Mouse (Mus musculus): ENCODE measurements around the gene Fam3c. TPM values are rescaled to one million over a fixed set of nuclear protein-coding genes. Genes with fewer than 3 reads are reported as not detected.

The Fam3c gene
- polyA plus RNA-seq, 2 experiments, result 4.7 to 13.3 TPM

GRCm38 (mm10) chr6:22343706-22344105 lies 12.3 kb downstream of the Fam3c start:
- DNase-seq (ENCODE audit: low read depth in 3 of 3, low spot score in 3 of 3), result no peak
- Histone ChIP-seq H3K4me3 (ENCODE audit: insufficient read depth in 1 of 2, low read depth in 2 of 2, low read length in 2 of 2) (no peak overlapping the region), H3K27ac (no peak overlapping the region), H3K27me3 (ENCODE audit: control insufficient read depth, insufficient read depth, low read length) (no peaks in the 10 kb centered on the region), H3K9ac (replicated peaks) (no peak overlapping the region), H3K36me3 (replicated peaks; ENCODE audit: control insufficient read depth, insufficient read depth, low read depth) (no peaks in the 10 kb centered on the region), H3K4me2 (ENCODE audit: low read depth) (no peak overlapping the region), H3K4me1 (replicated peaks; ENCODE audit: control insufficient read depth in 2 of 2, insufficient read depth in 2 of 2, low read length in 1 of 2) (peaks cover 0 to 17% of the 10 kb centered on the region in 2 experiments; a peak in 3 of 4 replicates), H3K9me3 (ENCODE audit: control insufficient read depth, low read length) (no peaks in the 10 kb centered on the region)
- 67% methylated on average over 6 of the region's 6 CpGs for WGBS (ENCODE audit: insufficient replicate concordance)
- TF ChIP-seq CTCF (IDR thresholded peaks at IDR 0.05; ENCODE audit: low read depth) (no peak), EP300 (IDR thresholded peaks at IDR 0.05; ENCODE audit: low read depth) (no peak)
- ATAC-seq (ENCODE audit: insufficient read depth), result no peak

- ATAC-seq (ENCODE audit: insufficient read depth) (no peak), DNase-seq (ENCODE audit: low read depth in 3 of 3, low spot score in 3 of 3) (no peak)
- H3K9ac ChIP-seq (replicated peaks), result no peak overlapping the region
- no peaks in the 10 kb centered on the region for H3K27me3 ChIP-seq (ENCODE audit: control insufficient read depth, insufficient read depth, low read length)
- H3K27ac ChIP-seq, result no peak overlapping the region
- no peaks in the 10 kb centered on the region for H3K9me3 ChIP-seq (ENCODE audit: control insufficient read depth, low read length)
- WGBS (ENCODE audit: insufficient replicate concordance), result 67% methylated on average over 3 of the region's 3 CpGs
- H3K4me3 ChIP-seq (ENCODE audit: insufficient read depth in 1 of 2, low read depth in 2 of 2, low read length in 2 of 2), result no peak overlapping the region
- peaks cover 0 to 17% of the 10 kb centered on the region in 2 experiments; a peak in 3 of 4 replicates for H3K4me1 ChIP-seq (replicated peaks; ENCODE audit: control insufficient read depth in 2 of 2, insufficient read depth in 2 of 2, low read length in 1 of 2)
- no peak overlapping the region for H3K4me2 ChIP-seq (ENCODE audit: low read depth)
- no peaks in the 10 kb centered on the region for H3K36me3 ChIP-seq (replicated peaks; ENCODE audit: control insufficient read depth, insufficient read depth, low read depth)
- TF ChIP-seq CTCF (IDR thresholded peaks at IDR 0.05; ENCODE audit: low read depth) (no peak), EP300 (IDR thresholded peaks at IDR 0.05; ENCODE audit: low read depth) (no peak)
Measured at GRCm38 (mm10) chr6:22343292-22343691, 12.8 kb downstream of the Fam3c start.

GRCm38 (mm10) chr6:22340779-22341178 lies 15.3 kb downstream of the Fam3c start:
- ATAC-seq (ENCODE audit: insufficient read depth), result no peak
- WGBS (ENCODE audit: insufficient replicate concordance), result 85% methylated on average over 14 of the region's 14 CpGs
- Histone ChIP-seq H3K4me2 (ENCODE audit: low read depth) (no peak overlapping the region), H3K4me1 (replicated peaks; ENCODE audit: control insufficient read depth in 2 of 2, insufficient read depth in 2 of 2, low read length in 1 of 2) (peaks cover 0 to 17% of the 10 kb centered on the region in 2 experiments; a peak in 3 of 4 replicates), H3K9ac (replicated peaks) (no peak overlapping the region), H3K27me3 (ENCODE audit: control insufficient read depth, insufficient read depth, low read length) (no peaks in the 10 kb centered on the region), H3K27ac (no peak overlapping the region), H3K36me3 (replicated peaks; ENCODE audit: control insufficient read depth, insufficient read depth, low read depth) (no peaks in the 10 kb centered on the region), H3K4me3 (ENCODE audit: insufficient read depth in 1 of 2, low read depth in 2 of 2, low read length in 2 of 2) (no peak overlapping the region), H3K9me3 (ENCODE audit: control insufficient read depth, low read length) (no peaks in the 10 kb centered on the region)
- TF ChIP-seq CTCF (IDR thresholded peaks at IDR 0.05; ENCODE audit: low read depth) (no peak), EP300 (IDR thresholded peaks at IDR 0.05; ENCODE audit: low read depth) (no peak)
- DNase-seq (ENCODE audit: low read depth in 3 of 3, low spot score in 3 of 3), result no peak

- peaks cover 0 to 16% of the 10 kb centered on the region in 2 experiments; a peak in 3 of 4 replicates for H3K4me1 ChIP-seq (replicated peaks; ENCODE audit: control insufficient read depth in 2 of 2, insufficient read depth in 2 of 2, low read length in 1 of 2)
- H3K9me3 ChIP-seq (ENCODE audit: control insufficient read depth, low read length), result no peaks in the 10 kb centered on the region
- no peak overlapping the region for H3K27ac ChIP-seq
- ATAC-seq (ENCODE audit: insufficient read depth) (peak; percentile 70), DNase-seq (ENCODE audit: low read depth in 3 of 3, low spot score in 3 of 3) (peak in 1 of 3 experiments; percentile 26)
- no peaks in the 10 kb centered on the region for H3K36me3 ChIP-seq (replicated peaks; ENCODE audit: control insufficient read depth, insufficient read depth, low read depth)
- no peaks in the 10 kb centered on the region for H3K27me3 ChIP-seq (ENCODE audit: control insufficient read depth, insufficient read depth, low read length)
- H3K4me2 ChIP-seq (ENCODE audit: low read depth), result no peak overlapping the region
- 55% methylated on average over 15 of the region's 15 CpGs for WGBS (ENCODE audit: insufficient replicate concordance)
- TF ChIP-seq CTCF (IDR thresholded peaks at IDR 0.05; ENCODE audit: low read depth), result no peak
- TF ChIP-seq EP300 (IDR thresholded peaks at IDR 0.05; ENCODE audit: low read depth), result no peak
- H3K4me3 ChIP-seq (ENCODE audit: insufficient read depth in 1 of 2, low read depth in 2 of 2, low read length in 2 of 2), result no peak overlapping the region
- no peak overlapping the region for H3K9ac ChIP-seq (replicated peaks)
Measured at GRCm38 (mm10) chr6:22339763-22340542, 16.1 kb downstream of the Fam3c start.

GRCm38 (mm10) chr6:22332548-22332947 lies 23.5 kb downstream of the Fam3c start:
- no peaks in the 10 kb centered on the region for H3K27me3 ChIP-seq (ENCODE audit: control insufficient read depth, insufficient read depth, low read length)
- H3K27ac ChIP-seq, result no peak overlapping the region
- no peak for DNase-seq (ENCODE audit: low read depth in 3 of 3, low spot score in 3 of 3)
- H3K4me3 ChIP-seq (ENCODE audit: insufficient read depth in 1 of 2, low read depth in 2 of 2, low read length in 2 of 2), result no peak overlapping the region
- H3K9me3 ChIP-seq (ENCODE audit: control insufficient read depth, low read length), result no peaks in the 10 kb centered on the region
- 82% methylated on average over 2 of the region's 2 CpGs for WGBS (ENCODE audit: insufficient replicate concordance)
- H3K9ac ChIP-seq (replicated peaks), result no peak overlapping the region
- no peak for TF ChIP-seq CTCF (IDR thresholded peaks at IDR 0.05; ENCODE audit: low read depth)
- TF ChIP-seq EP300 (IDR thresholded peaks at IDR 0.05; ENCODE audit: low read depth), result no peak
- no peaks in the 10 kb centered on the region for H3K36me3 ChIP-seq (replicated peaks; ENCODE audit: control insufficient read depth, insufficient read depth, low read depth)
- H3K4me2 ChIP-seq (ENCODE audit: low read depth), result no peak overlapping the region
- no peak for ATAC-seq (ENCODE audit: insufficient read depth)
- no peaks in the 10 kb centered on the region for H3K4me1 ChIP-seq (replicated peaks; ENCODE audit: control insufficient read depth in 2 of 2, insufficient read depth in 2 of 2, low read length in 1 of 2)
